Mouse (Mus musculus) spleen, adult 18-20 months (tissue): ENCODE measurements at regions not wholly inside any gene's neighbourhood (a gene's known extent, or its start where the extent isn't known, plus 50 kb on each side); places are given as distances from the start of the nearest gene placed in this dataset.
"Not testable (repeated sequence)": the region's sequence is repeated elsewhere in the genome, so short reads cannot be mapped to it uniquely, and the experiment has no call there.

ENCODE experiments used
- DNase-seq, 2 experiments: peaks; one replicate each; pipeline ENCODE4 v3.0.0; 2022; ENCODE audit warnings: mixed read lengths in 2 of 2

DNA sequence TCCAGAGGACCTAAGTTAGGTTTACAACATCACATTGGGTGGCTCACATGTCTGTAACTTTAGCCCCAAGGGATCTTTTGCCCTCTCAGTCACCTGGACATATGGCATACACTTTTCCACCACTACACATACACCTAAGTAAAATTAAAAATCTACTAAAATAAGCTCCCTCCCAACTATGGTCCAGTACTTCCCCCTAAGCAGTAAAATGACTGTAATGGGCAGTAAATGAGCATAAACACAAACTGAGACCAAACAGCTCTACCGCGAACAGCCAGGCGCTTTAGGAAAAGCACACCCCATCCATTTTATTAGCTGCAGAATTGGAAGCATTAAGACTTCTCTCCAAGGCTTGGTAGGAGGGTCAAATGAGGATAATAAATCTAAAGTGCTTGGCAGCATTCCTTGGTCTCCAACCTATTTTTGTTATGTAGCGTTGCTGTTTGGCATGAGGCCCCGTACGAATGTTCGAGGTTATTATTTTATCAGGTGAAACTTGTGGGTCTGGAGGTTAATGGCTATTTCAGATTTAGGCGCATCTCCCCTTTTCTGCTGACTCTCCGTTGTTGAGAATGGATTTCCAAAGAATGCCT lies 157.5 kb upstream of the Eif4g2 start:
- DNase-seq: no peak

DNA sequence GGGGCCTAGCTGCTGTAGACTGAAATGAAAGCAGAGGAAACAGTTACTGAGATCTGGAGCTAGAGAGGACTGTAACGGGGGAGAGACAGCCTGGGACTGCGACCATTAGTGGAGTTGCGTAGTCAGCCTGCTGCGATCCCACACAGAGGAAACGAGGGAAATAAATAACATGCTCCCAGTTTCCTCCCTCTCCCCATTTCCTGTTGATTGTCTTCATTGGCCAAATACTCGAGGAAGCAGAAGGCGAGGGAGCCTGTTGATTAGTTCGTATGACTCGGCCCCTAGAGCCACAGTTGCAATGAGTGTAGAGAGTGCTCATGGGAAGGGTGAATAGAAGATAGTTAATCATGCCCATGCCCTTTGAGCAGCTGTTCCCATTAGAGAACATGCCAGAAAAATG lies 155.0 kb upstream of the Eif4g2 start:
- no peak for DNase-seq

DNA sequence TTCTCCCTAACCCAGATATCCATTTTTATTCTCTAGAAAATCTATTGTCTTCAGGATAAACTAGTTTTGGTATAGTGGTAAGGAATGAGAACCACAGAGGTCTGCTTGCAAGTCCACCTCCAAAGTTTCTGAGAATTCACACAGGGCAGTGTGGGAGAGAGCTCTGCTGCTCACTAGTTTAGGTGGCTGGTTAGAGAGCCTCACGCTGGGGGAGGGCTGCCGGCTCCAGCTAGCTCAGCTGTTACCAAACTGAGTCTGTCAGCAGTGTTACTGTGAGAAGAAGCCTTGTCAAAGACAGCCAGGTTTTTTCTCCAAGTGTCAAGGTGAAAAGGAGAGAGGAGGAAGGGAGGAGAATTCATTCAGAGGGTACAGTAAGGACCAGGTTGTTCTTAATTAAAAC lies 147.8 kb upstream of the Eif4g2 start:
- no peak for DNase-seq

DNA sequence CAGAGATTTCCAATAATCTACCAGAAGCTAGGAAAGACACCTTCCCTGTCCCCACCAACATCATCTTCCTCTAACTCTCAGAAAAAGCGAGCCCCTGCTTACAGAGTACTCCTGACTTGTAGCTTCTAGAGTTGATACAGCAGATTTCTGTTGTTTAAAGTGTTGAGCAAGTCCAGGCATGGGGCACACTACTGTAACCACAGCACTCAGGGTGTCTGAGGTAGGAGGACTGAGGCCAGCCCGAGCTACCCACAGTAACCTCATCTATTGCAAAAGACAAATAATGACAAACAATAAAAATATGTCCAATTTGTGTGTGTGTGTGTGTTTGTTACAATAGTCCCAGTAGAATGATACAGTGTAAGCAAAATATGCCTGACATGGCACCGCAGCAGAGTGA lies 144.3 kb upstream of the Eif4g2 start:
- DNase-seq: no peak

DNA sequence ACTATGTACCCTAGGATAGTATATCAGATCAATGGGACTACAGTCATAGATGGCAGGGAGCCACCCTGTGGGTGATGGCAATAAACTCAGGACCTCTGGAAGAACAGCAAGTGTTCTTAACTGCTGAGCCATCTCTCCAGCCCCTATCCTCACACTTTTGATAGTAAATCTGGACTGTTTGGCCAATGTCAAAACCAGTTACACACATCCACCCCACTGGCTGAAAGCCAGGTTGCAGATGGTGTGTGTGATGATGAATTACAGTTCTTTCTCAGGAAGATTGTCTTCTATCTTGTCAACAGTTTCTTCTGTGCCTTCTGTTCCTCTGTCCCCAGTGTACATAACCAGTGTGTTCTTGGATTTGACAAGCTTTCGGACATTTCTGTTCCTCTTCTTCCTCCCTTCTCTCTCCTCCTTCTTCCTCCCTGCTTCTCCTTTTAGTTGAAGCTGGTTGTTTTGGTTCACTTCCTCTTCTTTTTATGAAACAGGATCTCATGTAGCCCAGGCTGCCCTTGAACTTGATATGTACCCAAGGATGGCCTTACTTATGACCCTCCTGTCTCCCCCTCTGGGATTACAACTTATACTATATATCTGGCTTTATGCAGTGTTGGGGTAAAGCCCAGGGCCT lies 143.3 kb upstream of the Eif4g2 start:
- DNase-seq: no peak

DNA sequence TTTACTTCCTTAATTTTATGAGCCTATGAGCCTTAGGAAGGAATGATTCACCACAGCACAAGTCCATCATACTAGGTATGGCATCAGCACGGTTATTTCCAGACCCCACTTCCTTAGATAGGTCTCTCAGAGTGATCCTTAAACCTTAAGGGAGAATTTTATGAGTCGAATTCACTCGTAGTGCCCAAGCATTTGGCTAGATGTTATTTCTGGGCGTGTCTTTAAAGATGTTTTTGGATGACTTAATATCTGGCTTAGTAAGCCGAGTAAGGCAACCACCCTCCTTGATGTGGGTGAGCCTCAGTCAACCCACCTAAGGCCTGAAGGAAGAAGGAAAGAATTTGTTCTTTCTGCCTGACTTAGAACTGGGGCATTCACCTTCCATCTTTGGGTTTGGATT lies 132.8 kb upstream of the Eif4g2 start:
- DNase-seq: no peak

DNA sequence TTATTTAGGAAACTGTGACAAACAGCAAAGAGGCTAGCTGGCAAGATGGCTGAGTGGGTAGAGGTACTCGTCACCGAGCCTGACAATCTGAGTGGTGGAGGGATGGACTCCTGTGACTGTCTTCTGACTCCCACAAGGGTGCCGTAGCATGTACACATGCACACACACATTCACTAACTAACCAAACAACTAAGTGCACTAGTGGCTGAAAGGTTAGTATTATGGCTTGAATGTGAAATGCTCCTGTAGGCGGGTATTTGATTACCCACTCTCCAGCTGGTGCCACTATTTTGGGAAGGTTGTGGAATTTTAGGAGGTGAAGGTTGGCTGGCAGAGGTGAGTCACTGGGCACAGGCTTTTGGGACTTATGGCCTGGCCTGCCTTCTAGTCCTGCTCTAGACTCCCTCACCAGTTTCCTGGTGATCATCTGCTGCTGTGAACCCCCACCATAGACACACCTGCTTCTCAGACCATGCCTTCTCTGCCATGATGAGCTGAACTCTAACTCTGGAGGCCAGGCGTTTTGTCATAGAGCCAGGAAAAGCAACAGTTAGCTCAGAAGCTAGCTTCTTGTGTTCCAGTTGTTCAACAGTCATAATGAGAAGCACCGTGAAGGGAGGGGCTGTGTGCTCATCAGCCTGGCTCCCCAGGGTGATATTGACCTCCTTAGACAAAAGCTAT lies 131.5 kb upstream of the Eif4g2 start:
- no peak for DNase-seq

DNA sequence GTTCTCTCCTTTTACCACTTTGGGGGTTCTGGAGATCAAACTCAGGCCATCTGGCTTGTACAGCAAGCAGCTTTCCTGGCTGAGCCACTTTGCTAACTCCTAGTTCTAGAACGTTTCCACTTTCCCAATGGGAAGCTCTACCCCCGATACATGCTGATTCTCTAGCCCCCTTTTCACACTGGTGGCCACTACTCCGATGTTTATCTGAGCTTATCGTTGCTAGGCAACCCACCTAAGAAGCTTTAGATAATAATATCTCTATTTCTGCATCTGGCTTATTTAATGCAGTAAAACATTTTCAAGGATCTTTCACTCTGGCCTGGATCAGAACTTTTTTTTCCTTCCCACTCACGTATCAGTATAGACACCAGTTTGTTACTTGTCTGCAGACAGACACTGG lies 129.4 kb upstream of the Eif4g2 start:
- DNase-seq: no peak

DNA sequence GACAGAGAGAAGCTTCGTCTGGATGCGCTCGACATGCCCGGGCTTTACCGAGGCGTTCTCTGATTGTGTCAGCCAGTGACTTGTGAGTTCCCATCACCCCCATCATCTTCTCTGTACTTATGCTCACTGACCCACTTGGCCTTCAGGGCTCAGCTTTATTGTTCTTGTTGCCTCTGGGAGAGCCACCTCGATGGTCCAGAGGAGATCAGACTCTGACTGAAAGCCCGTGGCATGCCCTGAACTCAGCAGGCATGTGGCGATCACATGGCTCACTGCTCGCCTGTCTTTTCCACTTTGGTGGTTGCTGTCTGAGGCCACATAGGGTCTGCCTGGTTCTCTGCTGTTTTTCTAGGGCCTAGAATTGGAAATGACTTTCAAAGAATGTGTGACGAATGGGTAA lies 128.8 kb upstream of the Eif4g2 start:
- DNase-seq: no peak

DNA sequence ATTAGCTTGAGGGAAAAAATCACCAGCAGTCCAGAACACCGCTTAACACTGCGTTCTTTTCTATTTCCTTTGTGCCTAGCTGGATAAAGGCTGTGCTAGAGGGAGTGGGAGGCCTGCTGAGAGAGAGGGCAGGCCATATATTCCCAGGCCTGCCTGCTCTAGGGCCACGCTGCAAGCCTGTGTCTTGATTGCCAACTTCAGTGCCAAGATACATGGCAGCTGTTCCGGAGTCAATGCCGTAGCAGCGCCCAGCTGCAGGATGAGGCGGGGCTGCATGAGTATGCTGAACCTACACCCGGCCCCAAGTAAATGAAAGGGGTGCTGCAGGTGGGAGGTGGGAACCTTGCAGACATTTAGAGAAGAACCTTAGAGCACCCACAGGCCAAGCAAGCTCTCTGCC lies 127.5 kb upstream of the Eif4g2 start:
- no peak for DNase-seq

DNA sequence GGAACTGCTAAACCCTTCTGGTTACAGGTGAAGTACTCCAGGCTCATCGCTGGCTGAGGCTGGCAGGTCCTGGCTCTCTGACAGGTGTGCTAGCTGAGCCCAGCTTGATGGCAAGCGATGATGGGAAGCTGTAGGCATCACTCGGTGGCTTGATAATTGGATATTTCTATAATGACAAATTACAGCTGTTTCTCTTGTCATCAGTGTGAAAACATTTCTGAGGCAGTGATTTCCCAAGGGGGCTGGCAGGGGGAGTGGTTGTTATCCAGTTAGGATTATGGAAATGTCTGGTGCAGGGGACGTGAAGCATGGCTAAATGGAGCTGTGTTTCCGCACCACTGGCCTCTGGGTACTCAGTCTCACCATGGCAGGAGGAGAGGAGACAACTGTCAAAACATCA lies 123.0 kb upstream of the Eif4g2 start:
- no peak for DNase-seq

DNA sequence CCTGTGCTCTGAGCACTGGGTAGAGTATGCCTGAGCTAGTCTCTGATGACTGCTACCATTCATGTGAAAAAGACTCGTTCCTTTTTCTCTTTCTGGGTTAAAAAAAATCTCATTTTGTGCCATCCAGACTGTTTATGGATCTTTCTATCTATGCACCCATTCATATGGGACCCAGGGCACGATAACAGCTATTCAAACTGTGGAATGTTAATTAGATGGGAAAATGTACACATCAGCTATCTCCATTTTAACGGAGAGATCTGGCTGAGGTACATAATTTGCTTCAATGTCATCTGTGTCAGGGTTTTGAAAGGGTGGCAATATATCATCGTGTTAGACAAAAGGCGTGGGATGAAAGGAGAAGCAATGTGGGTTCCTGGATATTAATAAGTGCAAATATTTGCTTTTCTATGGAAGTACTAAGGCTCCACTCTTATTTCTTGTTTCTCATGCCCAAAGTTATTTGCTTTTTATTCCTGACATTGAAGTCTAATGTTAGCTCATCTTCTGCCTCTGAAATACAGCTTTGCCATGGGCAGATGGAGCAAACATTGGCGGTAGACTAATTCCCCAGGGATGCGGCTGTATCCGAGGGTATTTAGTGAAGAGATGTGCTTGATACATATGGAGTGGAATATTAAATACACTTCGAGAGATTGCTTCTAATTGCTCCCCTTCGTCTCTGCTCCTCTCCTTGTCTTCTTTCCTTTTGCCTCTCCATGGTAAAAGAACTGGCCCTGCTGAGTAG lies 116.0 kb upstream of the Eif4g2 start:
- DNase-seq: no peak

DNA sequence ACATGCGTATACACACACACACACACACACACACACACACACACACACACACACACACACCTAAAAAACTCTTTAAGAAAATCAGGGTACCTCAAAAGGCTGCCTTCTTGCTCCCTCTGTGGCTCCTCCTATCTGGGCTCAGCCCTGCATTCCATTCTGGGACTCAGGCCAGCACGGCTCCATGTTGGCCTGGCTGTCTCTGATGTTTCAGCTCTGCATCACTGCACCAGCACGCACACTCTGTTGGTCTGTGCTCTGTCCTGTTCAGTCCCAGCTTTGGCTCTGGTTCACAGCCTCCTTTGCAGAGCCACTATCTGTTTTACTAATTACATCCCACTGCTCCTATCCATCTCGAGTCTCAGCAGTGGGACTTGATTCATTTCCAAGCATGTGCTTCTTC lies 108.8 kb upstream of the Eif4g2 start:
- DNase-seq: no peak

DNA sequence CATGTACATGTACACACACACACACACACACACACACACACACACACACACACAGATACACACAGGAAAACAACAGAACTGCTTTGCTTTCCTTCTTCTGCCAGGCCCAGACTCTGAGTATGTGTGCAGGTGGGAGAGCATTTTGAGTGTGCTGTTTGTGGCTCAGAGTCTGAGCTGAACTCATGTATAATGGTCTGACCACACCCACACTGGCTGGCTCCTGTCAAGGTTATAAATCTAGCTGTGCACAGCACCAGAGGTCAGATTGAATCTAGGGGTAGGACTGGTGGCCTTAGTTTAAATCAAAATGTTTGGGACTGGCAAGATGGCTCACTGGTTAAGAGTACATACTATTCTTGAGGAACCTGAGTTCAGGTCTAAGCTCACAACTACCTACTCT lies 108.4 kb upstream of the Eif4g2 start:
- DNase-seq: no peak

DNA sequence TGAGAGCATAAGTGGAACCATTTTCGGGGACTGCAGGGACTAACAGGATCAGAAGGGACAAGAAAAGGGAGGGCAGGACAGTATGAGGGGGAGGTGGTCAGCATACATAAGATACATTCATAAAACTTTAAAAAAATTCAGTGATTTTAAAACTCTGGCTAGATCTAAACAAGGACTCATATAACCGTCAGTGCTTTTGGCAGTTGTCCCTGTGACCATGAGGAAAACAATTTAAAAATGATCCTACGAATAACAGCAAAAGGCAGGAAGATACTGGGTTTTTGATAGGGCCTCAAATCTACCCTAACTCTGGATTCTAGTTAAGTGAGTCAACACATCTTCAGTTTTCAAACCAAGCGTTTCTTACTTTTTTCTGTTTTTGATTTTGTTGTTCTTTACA lies 106.9 kb upstream of the Eif4g2 start:
- DNase-seq: no peak

DNA sequence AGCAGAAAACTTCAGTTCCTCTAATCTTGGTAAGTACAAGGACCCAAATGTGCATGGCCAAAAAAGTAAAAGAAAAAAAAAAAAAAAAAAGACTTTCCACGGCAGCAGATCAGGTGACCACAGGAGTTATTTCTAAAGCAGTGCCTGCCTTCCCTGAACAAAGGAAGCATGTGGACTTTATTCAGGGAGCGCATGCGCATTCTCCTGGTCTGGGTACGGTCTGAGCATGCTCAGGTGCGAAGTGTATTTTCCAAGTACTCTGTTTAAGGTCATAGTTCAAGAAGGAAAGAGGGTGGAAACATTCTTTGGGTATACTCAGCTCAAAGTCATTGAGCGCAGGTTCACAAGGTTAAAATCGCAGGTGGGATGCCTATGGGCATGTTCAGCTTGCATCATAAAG lies 103.1 kb upstream of the Eif4g2 start:
- no peak for DNase-seq

DNA sequence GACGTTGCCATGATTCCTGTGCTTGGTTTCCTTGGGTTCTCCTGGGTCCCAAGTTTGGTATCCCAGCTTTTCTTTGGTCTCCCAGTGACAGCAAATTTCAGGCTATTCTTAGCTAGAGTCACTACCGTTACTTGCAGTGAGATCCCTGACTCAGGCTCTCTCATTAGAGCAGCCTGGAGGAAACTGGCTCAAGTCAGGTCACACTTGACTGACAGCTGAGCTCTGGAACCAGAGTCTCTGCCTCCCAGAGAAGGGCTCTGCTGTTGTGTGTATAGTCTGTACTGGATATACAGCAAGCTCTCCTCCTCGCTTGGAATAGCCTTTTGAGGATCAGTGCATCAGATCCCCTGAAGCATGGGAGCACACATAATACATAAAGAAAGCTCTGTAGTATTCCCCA lies 100.7 kb upstream of the Eif4g2 start:
- DNase-seq: no peak

DNA sequence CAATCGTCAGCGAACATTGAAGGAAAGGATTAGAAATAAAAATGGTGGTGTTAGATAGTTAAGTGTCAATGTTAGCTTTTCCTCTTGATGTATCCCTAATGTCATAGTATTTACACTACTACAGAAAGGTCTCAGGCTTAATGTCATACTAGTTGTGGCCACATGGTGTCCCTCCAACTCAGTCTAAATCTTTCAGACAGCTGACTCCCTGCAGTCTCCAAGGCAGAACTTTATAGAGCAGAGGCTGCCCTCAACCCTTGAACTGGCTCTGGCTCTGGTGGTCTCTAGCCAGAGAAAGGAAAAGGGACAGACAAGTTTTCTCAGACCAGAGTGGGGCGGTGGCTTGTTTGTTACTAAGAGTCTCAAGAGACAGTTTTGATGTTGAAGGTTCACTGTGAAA lies 99.5 kb upstream of the Eif4g2 start:
- DNase-seq: peak in 1 of 2 experiments; percentile 22

DNA sequence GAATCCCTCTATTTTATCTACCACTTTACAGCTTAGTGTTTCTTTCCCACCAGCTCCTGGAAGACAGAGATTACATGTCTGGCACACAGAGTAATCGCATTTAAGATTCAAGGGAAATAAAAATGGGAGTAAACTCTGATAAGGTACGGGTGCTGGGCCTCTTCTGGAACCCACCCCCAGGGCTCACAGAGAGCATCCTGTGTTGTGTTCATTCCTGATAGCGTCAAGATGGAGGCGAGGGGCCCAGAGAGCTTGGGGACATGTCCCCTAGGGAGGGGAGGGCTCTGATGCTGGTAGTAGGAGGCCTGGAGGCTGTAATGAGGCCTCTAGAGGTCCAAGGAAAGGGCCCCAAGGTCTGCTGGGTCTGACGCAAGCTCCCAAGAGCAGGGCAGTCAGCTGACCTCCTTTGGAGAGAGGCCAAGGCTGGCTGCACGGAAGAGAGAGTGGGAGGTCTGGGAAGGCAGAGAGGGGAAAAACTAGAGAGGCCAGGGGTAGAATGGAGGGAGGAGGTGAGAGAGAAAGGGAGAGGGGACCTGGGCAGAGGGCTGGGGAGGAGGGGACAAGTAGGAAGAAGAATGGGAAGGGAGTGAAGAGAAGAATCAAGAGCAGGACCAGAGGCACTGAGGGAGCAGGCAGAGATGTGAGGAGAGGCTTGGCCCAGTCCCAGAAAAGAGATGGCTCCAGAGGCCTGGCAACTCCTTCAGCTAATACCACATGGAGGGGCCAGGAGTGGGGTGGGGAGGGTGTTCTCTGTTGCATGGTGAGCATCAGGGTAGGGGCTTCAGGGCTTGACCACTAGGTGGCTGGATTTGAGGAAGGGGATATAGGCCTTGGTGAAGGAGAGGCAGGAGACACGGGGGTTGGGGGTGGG lies 96.8 kb upstream of the Eif4g2 start:
- DNase-seq: no peak

DNA sequence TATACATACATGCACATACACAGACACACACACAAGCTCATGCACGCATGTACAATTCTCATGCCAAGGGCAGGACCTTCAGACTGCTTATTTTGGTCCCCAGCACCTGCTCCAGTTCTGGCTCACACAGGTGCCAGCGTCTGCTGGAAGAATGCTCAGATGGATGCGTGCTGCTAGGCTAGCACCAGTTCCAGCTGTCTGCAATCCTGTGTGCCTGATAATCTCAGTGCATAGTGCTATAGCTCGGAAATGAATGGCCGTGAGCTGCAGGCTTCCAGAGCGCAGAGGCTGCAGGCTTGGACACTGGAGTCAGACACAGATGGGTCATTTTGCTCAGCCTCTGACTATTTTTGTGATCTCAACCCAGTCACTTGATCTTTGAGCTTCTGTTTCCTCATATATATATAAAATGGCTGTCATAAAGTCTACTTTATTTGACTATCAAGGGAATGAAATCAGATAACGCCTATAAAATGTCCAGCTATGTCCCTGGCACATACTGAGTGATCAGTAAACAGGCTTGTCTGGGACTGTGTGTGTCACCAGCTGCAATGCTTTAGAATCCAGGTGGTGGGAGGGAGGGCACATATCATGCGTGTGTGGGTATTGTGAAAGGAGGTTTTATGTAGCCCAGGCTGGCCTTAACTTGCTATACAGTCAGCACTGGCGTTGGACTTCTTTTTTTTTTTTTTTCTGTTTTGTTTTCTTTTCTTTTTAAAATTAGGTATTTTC lies 91.7 kb upstream of the Eif4g2 start:
- DNase-seq: no peak

DNA sequence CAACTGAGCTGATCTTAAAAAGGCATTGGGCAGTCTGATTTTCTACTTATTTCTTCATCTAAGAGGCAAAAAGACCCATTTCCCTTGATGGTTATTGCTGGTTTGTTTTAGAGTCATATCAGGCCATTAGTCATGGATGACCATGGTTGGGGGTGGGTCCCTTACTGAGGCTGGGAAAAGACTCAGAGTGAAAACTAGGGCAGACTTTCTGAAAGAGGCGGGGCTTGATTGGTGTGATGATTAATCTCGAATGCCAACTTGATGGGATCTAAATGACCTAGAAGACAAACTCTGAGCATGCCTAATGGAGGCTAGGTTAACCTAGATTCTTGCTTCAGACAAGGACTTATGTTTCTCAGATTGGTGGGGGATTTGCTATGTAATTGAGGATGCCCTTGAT lies 89.2 kb upstream of the Eif4g2 start:
- DNase-seq: no peak

DNA sequence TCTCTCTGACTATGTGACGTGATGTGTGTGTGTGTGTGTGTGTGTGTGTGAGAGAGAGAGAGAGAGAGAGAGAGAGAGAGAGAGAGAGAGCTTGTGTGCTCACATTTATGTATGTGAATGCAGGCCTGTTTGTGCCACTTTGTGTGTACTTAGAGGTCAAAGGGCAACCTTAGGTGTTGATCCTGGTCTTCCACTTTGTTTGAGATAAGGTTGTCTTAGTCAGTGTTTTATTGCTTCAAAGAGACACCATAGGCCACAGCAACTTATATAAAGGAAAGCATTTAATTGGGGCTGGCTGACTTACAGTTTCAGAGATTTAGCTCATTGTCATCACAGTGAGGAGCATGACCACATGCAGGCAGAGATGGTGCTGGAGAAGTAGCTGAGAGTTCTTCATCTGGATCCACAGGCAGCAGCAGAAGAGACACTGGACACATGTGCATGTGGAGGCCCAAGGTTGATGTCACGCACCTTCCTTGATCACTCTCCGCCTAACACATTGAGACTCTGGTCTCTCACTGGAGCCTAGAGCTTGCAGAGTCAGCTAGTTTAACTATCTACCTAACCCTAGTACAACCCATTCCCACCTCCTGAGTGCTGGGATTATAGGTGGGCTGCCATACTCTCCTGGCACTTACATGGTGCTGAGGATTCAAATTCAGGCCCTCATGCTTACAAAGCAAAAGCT lies 85.9 kb upstream of the Eif4g2 start:
- not testable (repeated sequence) for DNase-seq
